Mouse (Mus musculus) layer of hippocampus, adult 9-10 months (tissue): ENCODE data around the gene Wdr86.
"Not testable (repeated sequence)": the region's sequence is repeated elsewhere in the genome, so short reads cannot be mapped to it uniquely, and the experiment has no call there.

Experiments used
- DNase-seq: peaks from one replicate; pipeline ENCODE4 v3.0.0; 2022; ENCODE audit warnings: low spot score

The Wdr86 gene

GRCm38 (mm10) chr5:24733134-24733533, 2.6 kb upstream of the Wdr86 start:
- DNase-seq, result no peak

- DNase-seq, result no peak
Measured at GRCm38 (mm10) chr5:24730986-24731385, 459 bp upstream of the Wdr86 start.

GRCm38 (mm10) chr5:24729797-24730487, 585 bp downstream of the Wdr86 start:
- DNase-seq, result no peak

- no peak for DNase-seq
Measured at GRCm38 (mm10) chr5:24726901-24727836, 3.4 kb downstream of the Wdr86 start.

- DNase-seq, result no peak
Measured at GRCm38 (mm10) chr5:24725897-24726296, 4.6 kb downstream of the Wdr86 start.

- DNase-seq, result no peak
Measured at GRCm38 (mm10) chr5:24724805-24725204, 5.7 kb downstream of the Wdr86 start.

- DNase-seq, result no peak
Measured at GRCm38 (mm10) chr5:24724270-24724634, 6.3 kb downstream of the Wdr86 start.

- DNase-seq, result no peak
Measured at GRCm38 (mm10) chr5:24723527-24724269, 6.8 kb downstream of the Wdr86 start.

- no peak for DNase-seq
Measured at GRCm38 (mm10) chr5:24719852-24720251, 10.7 kb downstream of the Wdr86 start.

- DNase-seq, result no peak
Measured at GRCm38 (mm10) chr5:24718076-24718475, 12.5 kb downstream of the Wdr86 start.

GRCm38 (mm10) chr5:24713987-24714386, 16.5 kb downstream of the Wdr86 start:
- DNase-seq, result no peak

- DNase-seq, result peak; percentile 13
Measured at GRCm38 (mm10) chr5:24713199-24713598, 17.3 kb downstream of the Wdr86 start.

GRCm38 (mm10) chr5:24711615-24712014, 18.9 kb downstream of the Wdr86 start:
- DNase-seq, result no peak

- DNase-seq, result no peak
Measured at GRCm38 (mm10) chr5:24709962-24710361, 20.6 kb downstream of the Wdr86 start.

GRCm38 (mm10) chr5:24704615-24705014, 25.9 kb downstream of the Wdr86 start:
- DNase-seq, result no peak

GRCm38 (mm10) chr5:24701271-24701670, 29.3 kb downstream of the Wdr86 start:
- no peak for DNase-seq

- no peak for DNase-seq
Measured at GRCm38 (mm10) chr5:24696704-24697103, 33.8 kb downstream of the Wdr86 start.

GRCm38 (mm10) chr5:24687696-24688095, 42.8 kb downstream of the Wdr86 start:
- DNase-seq, result no peak

- not testable (repeated sequence) for DNase-seq
Measured at GRCm38 (mm10) chr5:24686671-24687420, 43.7 kb downstream of the Wdr86 start.

GRCm38 (mm10) chr5:24686176-24686575, 44.4 kb downstream of the Wdr86 start:
- DNase-seq, result peak; percentile 41

GRCm38 (mm10) chr5:24685366-24686093, 45.0 kb downstream of the Wdr86 start, which contains the start of gene Nub1:
Nub1 (plus strand) TSS chr5:24685532.
- DNase-seq, result peak; percentile 84
